Mouse (Mus musculus): ENCODE data around the gene Gm17651.

The Gm17651 gene

GRCm38 (mm10) chr3:97627893-97628292 is 46.6 kb downstream of the Gm17651 start:
- no peak for DNase-seq

GRCm38 (mm10) chr3:97624611-97625010 is 49.9 kb downstream of the Gm17651 start:
- no peak for DNase-seq

All from cerebellum, adult 11-12 months (tissue).